Mouse (Mus musculus) midbrain, embryonic 16.5 days (tissue): ENCODE data around the gene Klc3. TPM values are rescaled to one million over a fixed set of nuclear protein-coding genes. Genes with fewer than 3 reads are reported as not detected.
A peak's percentile ranks its signal among the peaks of the same experiment; 100 is the strongest.

ENCODE experiments used
- ATAC-seq: fragments of 200-750 bp; cut with Nextera tagmentation; 2 replicates; pipeline ENCODE4 v1.8.0; 2017; ENCODE audit warnings: moderate TSS enrichment
- H3K27ac ChIP-seq: fragments of 300-500 bp; sonication (generic); 2 replicates; pipeline ENCODE4 v1.5.1; 2014; ENCODE audit warnings: mild to moderate bottlenecking, low read length, mixed read lengths
- H3K27me3 ChIP-seq: fragments of 300-500 bp; sonication (generic); 2 replicates; pipeline ENCODE4 v1.6.1; 2014; ENCODE audit warnings: low read depth, low read length, mixed read lengths; ENCODE audit not compliant: control insufficient read depth, insufficient read depth
- H3K36me3 ChIP-seq: fragments of 300-500 bp; sonication (generic); 2 replicates; pipeline ENCODE4 v1.6.1; 2014; ENCODE audit warnings: mild to moderate bottlenecking, low read length, moderate library complexity, mixed read lengths; ENCODE audit not compliant: control insufficient read depth, insufficient read depth
- H3K4me1 ChIP-seq: fragments of 300-500 bp; sonication (generic); 2 replicates; pipeline ENCODE4 v1.6.1; 2014; ENCODE audit warnings: mild to moderate bottlenecking, low read length, mixed read lengths; ENCODE audit not compliant: control insufficient read depth, insufficient read depth
- H3K4me2 ChIP-seq: fragments of 300-500 bp; sonication (generic); 2 replicates; pipeline ENCODE4 v1.6.1; 2014; ENCODE audit warnings: mild to moderate bottlenecking, low read length, mixed read lengths
- H3K4me3 ChIP-seq: fragments of 300-500 bp; sonication (generic); 2 replicates; pipeline ENCODE4 v1.5.1; 2014; ENCODE audit warnings: low read depth, mild to moderate bottlenecking, low read length, moderate library complexity, mixed read lengths
- H3K9ac ChIP-seq: fragments of 300-500 bp; sonication (generic); 2 replicates; pipeline ENCODE4 v1.6.1; 2014; ENCODE audit warnings: low read depth, low read length, mixed read lengths
- H3K9me3 ChIP-seq: fragments of 300-500 bp; sonication (generic); replicated peaks from 2 replicates; pipeline ENCODE4 v1.6.1; 2014; ENCODE audit warnings: mild to moderate bottlenecking, low read length, mixed read lengths; ENCODE audit not compliant: control insufficient read depth, poor library complexity, severe bottlenecking
- WGBS: fragments of 180-500 bp; shearing (Covaris S2); extraction: QIAGEN DNeasy Blood & Tissue Kit; methylation state at CpG from one replicate; pipeline ENCODE4 v1.1.7; 2014; 5-methylcytosine and 5-hydroxymethylcytosine counted together
- microRNA counts: library from miRNA; unstranded; fragments of <30 nt; microRNA quantifications from one replicate; lab custom pipeline; 2016
- microRNA-seq: library from miRNA; unstranded; fragments of <30 nt; microRNA quantifications from one replicate; pipeline ENCODE4, GENCODE M21; 2017
- polyA plus RNA-seq: library from polyadenylated mRNA; unstranded; fragments of >200 nt; fragmentation: Nextera tagmentation; extraction: Ambion mirVana; gene quantifications from 2 replicates; pipeline ENCODE4 v1.2.1, GENCODE M21; 2015

Gene Klc3
- polyA plus RNA-seq, 1 experiment from 2014 or later = 1.4 TPM

DNA sequence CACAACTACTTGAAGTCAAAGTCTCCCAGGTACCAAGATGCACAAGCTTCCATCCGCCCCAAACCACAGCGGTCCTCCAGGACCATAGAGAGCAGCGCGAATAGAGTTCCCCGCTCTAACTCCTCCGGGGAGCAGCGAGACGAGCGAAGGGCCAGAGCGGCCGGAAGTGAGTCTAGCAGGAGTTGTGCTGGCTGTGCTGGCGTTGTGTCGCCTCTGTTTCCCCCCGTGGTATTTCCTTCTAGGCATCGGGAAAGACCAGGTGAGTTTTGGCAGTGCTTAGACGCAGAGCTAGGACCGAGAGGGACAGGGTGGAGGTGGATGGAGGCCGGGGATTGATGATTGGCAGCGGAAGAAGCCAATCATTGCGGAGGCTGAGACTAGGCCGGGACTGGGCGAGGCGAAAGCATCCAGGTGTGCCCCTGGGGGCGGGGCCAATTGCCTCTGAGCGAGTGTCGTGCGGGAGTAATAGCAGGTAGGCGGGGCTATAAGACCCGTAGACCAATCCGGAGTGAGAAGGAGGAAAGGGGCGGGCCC is 58.9 kb downstream of the Klc3 start:
- peaks cover 2% of the 10 kb centered on the region; the same call in 1 of the 2 replicates for H3K36me3 ChIP-seq
- H3K4me3 ChIP-seq = peak overlapping the region; percentile 67
- H3K9ac ChIP-seq = peak overlapping the region; percentile 74
- peak overlapping the region; percentile 93 for H3K4me2 ChIP-seq
- H3K27me3 ChIP-seq = peaks cover 9% of the 10 kb centered on the region
- peaks cover 24% of the 10 kb centered on the region for H3K4me1 ChIP-seq
- H3K27ac ChIP-seq = peak overlapping the region; percentile 78
- 0% methylated on average over 31 of the region's 31 CpGs for WGBS
- ATAC-seq = peak; percentile 94
- no peaks in the 10 kb centered on the region for H3K9me3 ChIP-seq

MicroRNA genes within 50 kb of the gene (microRNA counts, 519-probe panel; counts per million panel counts)
- 386 counts per million, percentile 18 among the panel's probes with 10 or more counts for microRNA mmu-miR-343 (lab: Ali Mortazavi, UCI)

Small RNAs within 50 kb of the gene (microRNA-seq; reads per million reads assigned to microRNA genes)
- gene Mir343 = not detected

Other genes starting within 250 kb of the Klc3 start
- 4.0 and 4.8 TPM in 2 replicates for gene Gipr, start 238.0 kb downstream of the Klc3 start, polyA plus RNA-seq
- gene Eml2, start 227.7 kb downstream of the Klc3 start, polyA plus RNA-seq = 10.6 TPM in 2 replicates
- 3.4 and 4.5 TPM in 2 replicates for gene Gpr4, start 191.6 kb downstream of the Klc3 start, polyA plus RNA-seq
- gene Opa3, start 175.8 kb downstream of the Klc3 start, polyA plus RNA-seq = 33.8 and 36.5 TPM in 2 replicates
- gene Vasp, start 132.3 kb downstream of the Klc3 start, polyA plus RNA-seq = 35.5 and 40.9 TPM in 2 replicates
- gene Ppm1n, start 124.0 kb downstream of the Klc3 start, polyA plus RNA-seq = 1.5 and 1.6 TPM in 2 replicates
- 111 and 114 TPM in 2 replicates for gene Rtn2, start 121.5 kb downstream of the Klc3 start, polyA plus RNA-seq
- gene Fosb, start 94.1 kb downstream of the Klc3 start, polyA plus RNA-seq = 0.06 TPM in 2 replicates
- gene Ercc1, start 59.3 kb downstream of the Klc3 start, polyA plus RNA-seq = 80.1 and 82.4 TPM in 2 replicates
- 24.1 and 24.6 TPM in 2 replicates for gene Cd3eap, start 44.6 kb downstream of the Klc3 start, polyA plus RNA-seq
- gene Ppp1r13l, start 44.4 kb downstream of the Klc3 start, polyA plus RNA-seq = 2.0 and 2.8 TPM in 2 replicates
- gene Ercc2, start 22.1 kb downstream of the Klc3 start, polyA plus RNA-seq = 28.0 and 29.5 TPM in 2 replicates
- gene Ckm, start 672 bp upstream of the Klc3 start, polyA plus RNA-seq = 0.25 and 0.35 TPM in 2 replicates
- gene Mark4, start 54.7 kb upstream of the Klc3 start, polyA plus RNA-seq = 14.8 and 16.2 TPM in 2 replicates
- gene Exoc3l2, start 59.2 kb upstream of the Klc3 start, polyA plus RNA-seq = 0.12 and 0.45 TPM in 2 replicates
- 3.9 and 4.2 TPM in 2 replicates for gene Bloc1s3, start 104.3 kb upstream of the Klc3 start, polyA plus RNA-seq
- 30.5 and 31.9 TPM in 2 replicates for gene Trappc6a, start 104.3 kb upstream of the Klc3 start, polyA plus RNA-seq
- 0.88 and 0.92 TPM in 2 replicates for gene Nkpd1, start 113.7 kb upstream of the Klc3 start, polyA plus RNA-seq
- 34.7 and 37.8 TPM in 2 replicates for gene Ppp1r37, start 159.0 kb upstream of the Klc3 start, polyA plus RNA-seq
- gene Zfp296, start 173.2 kb upstream of the Klc3 start, polyA plus RNA-seq = 0.11 and 0.14 TPM in 2 replicates
- gene Gemin7, start 173.5 kb upstream of the Klc3 start, polyA plus RNA-seq = 143 and 145 TPM in 2 replicates
- 58.6 TPM in 2 replicates for gene Clasrp, start 200.4 kb upstream of the Klc3 start, polyA plus RNA-seq
- 6.1 and 6.5 TPM in 2 replicates for gene Relb, start 225.3 kb upstream of the Klc3 start, polyA plus RNA-seq